Mouse (Mus musculus) erythroid progenitor cell, adult 5-6 weeks (primary cell): ENCODE data around the gene Myl6b. TPM values are rescaled to one million over a fixed set of nuclear protein-coding genes. Genes with fewer than 3 reads are reported as not detected.
"Not testable (repeated sequence)": the region's sequence is repeated elsewhere in the genome, so short reads cannot be mapped to it uniquely, and the experiment has no call there.

Source experiments
- ATAC-seq: replicated peaks from 2 replicates; pipeline ENCODE4 v1.8.0; 2016; ENCODE audit warnings: moderate number of reproducible peaks, mild to moderate bottlenecking, moderate TSS enrichment, inconsistent platforms; ENCODE audit not compliant: poor library complexity, low FRiP score, severe bottlenecking
- total RNA-seq, 2 experiments: library from RNA; stranded (forward) in 1 of 2; stranded (reverse) in 1 of 2; fragments of 150-400 nt in 1 of 2; fragments of 186-747, 209-891 nt in 1 of 2; gene quantifications; 2 replicates each; pipeline versions ENCODE4 v1.2.3 to v1.2.4; 2015 to 2017; ENCODE audit warnings: low replicate concordance in 2 of 2

The Myl6b gene
- total RNA-seq, 2 experiments from 2014 or later, result not detected

GRCm38 (mm10) chr10:128495903-128496302 lies 2.6 kb downstream of the Myl6b start:
- no peak for ATAC-seq

- no peak for ATAC-seq
Observed at GRCm38 (mm10) chr10:128495270-128495669, 3.2 kb downstream of the Myl6b start.

GRCm38 (mm10) chr10:128494667-128495245 lies 3.7 kb downstream of the Myl6b start:
- ATAC-seq, result no peak

DNA sequence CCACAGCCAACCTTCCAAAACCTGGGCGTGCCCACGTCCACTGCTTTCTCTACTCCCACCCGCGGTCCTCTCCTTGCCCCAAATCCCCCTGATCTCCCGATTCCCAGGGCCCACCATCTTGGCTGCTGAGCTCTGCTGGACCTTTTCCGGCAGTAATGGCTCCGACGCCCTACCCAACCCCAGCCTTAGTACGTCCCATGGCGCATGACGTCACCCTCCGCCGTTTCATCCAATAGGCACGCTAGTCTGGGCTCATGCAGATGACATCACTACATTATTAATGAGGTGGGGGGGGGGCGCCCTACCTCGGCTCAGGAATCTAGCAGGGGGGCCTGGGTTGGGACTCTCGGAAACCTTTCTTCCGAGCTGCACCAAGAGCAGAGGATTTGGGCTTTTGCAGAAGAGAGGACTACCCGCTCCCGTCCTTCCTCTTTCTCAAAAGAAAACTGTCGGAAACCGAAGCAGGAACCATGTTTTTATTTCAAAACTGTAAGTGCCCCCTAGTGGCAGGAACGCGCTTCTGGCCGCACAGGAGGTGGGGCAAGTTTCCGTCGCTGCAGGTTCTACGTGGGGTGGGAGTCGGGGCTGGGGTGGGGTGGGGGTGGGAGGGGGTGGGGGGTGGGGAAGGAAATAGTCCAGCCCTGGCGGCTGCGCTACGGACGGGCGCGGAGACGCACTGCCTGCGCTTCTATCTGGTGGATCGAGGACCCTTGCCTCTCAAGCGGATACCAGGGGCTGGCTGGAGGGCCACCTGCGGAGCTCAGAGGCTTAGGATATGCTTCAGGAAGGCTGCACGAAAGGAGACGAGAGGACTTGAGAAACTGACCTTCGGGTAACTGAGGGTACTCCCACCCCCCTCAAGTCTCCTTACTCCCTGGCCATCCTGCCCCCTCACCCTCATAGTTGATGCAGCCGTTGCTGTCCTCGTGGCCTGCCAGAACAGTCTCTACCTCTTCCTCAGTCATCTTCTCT lies 4.5 kb downstream of the Myl6b start, which contains the start of gene Myl6:
Gene Myl6 (minus strand): TSS at position 451 of the 972 bp plus-strand sequence.
- peak; percentile 83 for ATAC-seq

GRCm38 (mm10) chr10:128493319-128493694 lies 5.2 kb downstream of the Myl6b start:
- peak; percentile 33 for ATAC-seq

DNA sequence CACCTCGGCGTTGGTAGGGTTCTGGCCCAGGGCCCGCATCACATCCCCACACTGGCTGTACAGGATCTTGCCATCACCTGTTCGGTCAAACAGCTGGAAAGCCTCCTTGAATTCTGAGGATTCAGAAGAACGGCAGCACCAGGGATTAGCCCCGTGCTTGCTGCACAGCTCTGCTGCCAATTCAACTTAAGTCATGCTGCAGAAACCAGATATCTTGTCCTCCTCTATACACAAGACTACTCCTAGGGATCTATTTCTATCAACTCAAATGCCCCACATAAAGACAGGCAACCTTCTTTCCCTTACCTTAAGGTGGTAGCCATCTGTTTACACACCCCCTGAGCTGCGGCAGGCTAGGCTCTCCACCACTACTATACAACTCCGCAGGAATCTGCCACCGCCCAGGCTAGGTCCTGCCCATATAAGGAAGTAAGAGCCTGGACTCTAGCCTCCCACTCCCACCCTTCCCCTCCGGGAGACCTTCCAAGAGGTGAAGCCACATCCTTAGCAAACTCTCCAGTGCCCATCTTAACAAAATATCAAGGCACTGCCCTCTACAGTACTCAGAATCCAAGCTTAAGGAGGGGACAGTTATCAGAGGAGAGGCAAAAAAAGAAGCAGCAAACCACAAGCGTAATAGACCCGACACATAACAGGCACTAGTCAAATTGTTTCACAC lies 5.7 kb downstream of the Myl6b start:
- ATAC-seq, result peak; percentile 51

- ATAC-seq, result not testable (repeated sequence)
Observed at GRCm38 (mm10) chr10:128492051-128492450, 6.4 kb downstream of the Myl6b start.

DNA sequence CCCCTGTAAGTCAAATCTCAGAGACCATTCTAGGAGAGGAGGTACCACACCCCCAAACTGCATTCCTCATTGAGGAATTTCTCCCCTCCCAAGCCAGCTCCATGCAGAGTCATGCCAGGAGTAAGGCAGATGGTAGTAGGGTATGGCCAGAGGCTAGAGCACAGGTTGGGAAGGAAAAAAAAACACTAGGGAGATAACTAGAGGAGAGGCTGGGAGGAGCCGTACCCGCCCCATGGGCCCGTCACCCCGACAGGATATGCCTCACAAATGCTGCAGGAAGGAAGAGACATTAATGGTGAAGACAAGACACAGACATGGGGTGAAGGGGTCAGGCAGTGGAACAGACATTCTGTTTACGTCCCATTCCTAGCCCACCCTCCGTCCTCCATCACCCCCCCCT lies 7.0 kb downstream of the Myl6b start:
- no peak for ATAC-seq

DNA sequence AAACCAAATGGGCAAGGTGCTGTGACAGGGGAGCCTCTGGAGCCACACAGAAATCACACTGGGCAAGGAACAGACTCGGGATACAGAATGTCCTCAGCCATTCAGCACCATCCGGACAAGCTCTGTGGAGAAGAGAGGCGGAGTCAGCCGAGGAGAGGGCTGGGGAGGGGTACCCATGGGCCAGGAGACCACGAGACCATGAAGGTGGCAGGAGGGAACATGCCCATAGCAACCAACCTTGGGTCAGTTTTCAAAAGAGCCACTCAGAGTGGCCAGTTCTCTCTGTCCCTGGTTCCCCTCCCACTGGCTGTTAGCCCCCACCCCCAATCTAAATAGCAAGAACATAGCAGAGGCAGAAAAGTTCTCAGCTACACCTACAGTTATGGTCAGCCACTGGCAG lies 7.6 kb downstream of the Myl6b start:
- ATAC-seq, result no peak

GRCm38 (mm10) chr10:128490232-128490631 lies 8.3 kb downstream of the Myl6b start:
- ATAC-seq, result no peak

GRCm38 (mm10) chr10:128489785-128490184 lies 8.7 kb downstream of the Myl6b start:
- ATAC-seq, result no peak

DNA sequence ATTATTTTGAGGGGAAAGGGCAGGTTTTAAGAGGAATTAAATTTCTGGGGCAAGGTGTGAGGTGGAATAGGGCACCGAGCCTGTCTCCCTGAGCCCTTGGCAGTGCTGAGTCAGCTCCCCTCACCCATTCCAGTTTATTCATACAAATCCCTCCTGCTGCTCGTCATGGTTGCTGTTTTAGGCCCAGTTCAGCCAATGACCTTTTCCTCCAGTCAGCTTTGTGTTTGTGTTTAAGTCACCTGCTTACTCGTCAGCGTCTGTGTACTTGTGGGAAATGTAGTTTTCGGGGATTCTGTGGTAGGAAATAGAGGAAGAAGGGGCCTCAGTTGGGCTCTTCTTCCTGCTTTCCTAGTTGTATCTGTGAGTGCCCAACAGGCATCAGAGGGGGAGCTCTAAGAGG lies 9.1 kb downstream of the Myl6b start:
- ATAC-seq, result no peak

DNA sequence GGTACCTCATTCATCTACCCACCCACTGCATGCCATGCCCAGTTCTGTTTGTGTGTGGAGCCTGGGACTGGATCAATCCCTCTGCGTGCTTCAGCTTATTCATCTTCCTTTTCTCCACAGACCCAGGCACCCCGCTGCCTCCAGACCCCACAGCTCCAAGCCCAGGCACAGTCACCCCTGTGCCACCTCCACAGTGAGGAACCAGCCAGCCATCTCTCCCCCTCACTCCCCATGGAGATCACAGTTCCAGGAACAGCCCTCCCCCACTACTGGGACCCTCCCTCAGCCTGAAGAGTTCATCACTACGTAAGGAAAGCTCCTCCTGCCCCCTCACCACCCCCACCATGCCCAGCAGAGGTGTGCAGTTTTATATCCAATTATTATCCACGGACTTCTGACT lies 9.7 kb downstream of the Myl6b start:
- no peak for ATAC-seq

DNA sequence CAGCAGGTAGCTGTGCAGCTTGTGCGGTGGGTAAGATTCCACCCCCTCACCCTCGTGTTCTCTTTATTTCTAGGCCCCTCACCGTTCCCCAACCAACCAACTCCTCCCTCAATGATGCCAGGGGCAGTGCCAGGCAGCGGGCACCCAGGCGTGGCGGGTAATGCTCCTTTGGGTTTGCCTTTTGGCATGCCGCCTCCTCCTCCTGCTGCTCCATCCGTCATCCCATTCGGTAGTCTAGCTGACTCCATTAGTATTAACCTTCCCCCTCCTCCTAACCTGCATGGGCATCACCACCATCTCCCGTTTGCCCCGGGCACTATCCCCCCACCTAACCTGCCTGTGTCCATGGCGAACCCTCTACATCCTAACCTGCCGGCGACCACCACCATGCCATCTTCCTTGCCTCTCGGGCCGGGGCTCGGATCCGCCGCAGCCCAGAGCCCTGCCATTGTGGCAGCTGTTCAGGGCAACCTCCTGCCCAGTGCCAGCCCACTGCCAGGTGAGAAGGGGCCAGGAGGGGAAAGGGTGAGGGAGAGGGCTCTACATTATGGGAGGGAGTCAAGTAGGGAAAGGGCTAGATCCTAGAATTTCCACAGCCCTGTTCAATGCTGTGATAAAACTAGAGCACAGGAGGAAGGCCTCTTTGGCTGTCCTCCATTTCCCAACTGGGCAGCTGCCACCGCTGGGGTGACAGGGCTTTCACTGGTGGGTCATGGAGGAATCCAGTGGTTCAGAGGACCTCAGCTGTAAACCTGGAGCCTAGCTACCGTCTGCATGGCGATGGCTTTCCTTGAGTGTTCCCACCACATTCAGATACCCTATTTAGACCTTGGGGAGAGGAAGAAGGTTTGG lies 10.4 kb downstream of the Myl6b start:
- ATAC-seq, result no peak

- no peak for ATAC-seq
Observed at GRCm38 (mm10) chr10:128486370-128486769, 12.1 kb downstream of the Myl6b start.

- ATAC-seq, result no peak
Observed at GRCm38 (mm10) chr10:128474366-128474765, 24.1 kb downstream of the Myl6b start.

GRCm38 (mm10) chr10:128460270-128460630 lies 38.2 kb downstream of the Myl6b start:
- ATAC-seq, result no peak

GRCm38 (mm10) chr10:128459409-128460269 lies 38.8 kb downstream of the Myl6b start:
- peak; percentile 32 for ATAC-seq
